Mouse (Mus musculus) cerebellum, postnatal 4 days (tissue): Measurements from ENCODE around the gene Tnni3k.

Source experiments
- DNase-seq, 2 experiments: peaks; one replicate each; pipeline ENCODE4 v3.0.0; 2022; ENCODE audit warnings: low spot score in 2 of 2, mixed read lengths in 1 of 2

Gene Tnni3k

GRCm38 (mm10) chr3:155055231-155055916 lies at the start of gene Tnni3k:
Gene Tnni3k (minus strand): TSS chr3:155055407.
- DNase-seq, result no peak

GRCm38 (mm10) chr3:155099266-155099665 lies 44.1 kb upstream of the Tnni3k start:
- DNase-seq, result no peak

GRCm38 (mm10) chr3:155093116-155093956 lies 38.1 kb upstream of the Tnni3k start, which contains the start of the genes Fpgt and Lrriq3:
Gene Fpgt (minus strand): TSS chr3:155093403.
Gene Lrriq3 (plus strand): TSS chr3:155093434.
- peak; percentile 76 to 89 for DNase-seq

DNA sequence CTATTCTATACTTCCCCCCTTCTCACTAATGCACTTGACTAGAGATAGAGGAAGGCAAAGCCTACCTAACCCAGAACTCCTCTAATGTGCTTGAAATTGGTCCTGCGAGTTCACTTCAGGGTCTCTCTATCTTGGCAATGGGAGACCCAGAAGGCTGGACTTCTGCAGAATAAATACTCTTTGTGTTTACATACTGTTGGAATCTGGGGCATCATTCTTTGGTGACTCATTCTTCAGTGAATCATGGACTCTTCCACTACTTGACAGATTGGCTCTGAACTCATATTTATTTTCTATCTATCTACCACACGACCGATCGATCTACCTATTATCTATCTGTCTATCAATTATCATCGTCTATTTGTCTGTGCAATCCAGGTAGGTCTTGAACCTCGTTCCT lies 36.9 kb upstream of the Tnni3k start:
- no peak for DNase-seq

DNA sequence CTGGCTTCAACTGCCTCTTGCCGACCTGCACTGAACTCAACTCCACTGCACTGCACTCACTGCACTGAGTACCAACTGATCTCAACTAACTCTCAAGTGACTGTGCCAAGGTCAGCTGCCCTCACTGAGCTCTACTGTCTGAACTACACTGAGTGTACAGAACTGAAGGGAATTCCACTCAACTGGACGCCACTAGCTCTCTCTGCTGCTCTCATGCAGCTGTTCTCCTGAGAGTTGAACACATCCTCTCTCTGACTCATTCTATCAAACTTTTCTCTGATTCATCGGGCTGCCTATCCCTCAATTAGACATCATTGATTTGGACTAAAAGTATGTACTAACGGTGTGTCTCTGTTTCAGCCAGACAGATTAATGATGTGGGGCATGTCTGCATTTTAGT lies 22.7 kb upstream of the Tnni3k start:
- DNase-seq, result no peak

DNA sequence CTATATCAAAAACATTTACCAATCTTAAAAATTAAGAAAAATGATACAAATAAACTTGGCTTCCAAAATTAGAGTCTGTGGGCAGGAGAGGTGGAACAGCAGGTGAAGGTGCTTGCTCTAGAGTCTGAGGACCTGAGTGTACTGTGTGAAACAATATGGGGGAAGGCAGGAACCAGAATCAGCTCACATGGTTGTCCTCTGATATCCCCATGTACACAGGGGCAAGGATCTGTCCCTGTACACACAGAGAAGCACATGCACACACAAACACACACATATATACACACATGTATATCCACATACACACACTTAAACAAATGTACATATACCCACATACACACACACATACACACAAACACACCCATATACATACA lies 4.2 kb upstream of the Tnni3k start:
- DNase-seq, result no peak

GRCm38 (mm10) chr3:155058800-155059448 lies 3.7 kb upstream of the Tnni3k start:
- DNase-seq, result no peak

DNA sequence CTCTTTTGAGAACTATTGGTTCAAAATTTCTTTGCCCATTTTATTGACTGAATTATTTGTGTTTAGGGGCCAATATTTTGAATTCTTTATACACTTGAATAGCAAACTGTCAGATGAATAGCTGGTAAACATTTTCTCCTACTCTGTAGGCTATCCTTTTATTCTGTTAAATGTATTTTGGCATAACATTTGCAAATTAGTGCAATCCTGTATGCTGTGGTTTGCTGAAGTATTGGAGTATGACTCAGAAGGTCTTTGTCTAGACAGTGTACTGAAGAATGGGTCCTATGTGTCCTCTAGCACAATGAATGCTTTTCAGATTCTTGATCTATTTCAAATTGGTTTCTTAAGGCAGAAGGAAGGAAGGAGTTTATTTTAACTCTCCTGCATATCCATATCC lies 2.4 kb upstream of the Tnni3k start:
- no peak for DNase-seq

- DNase-seq, result no peak
Observed at GRCm38 (mm10) chr3:155056606-155057005, 1.4 kb upstream of the Tnni3k start.

DNA sequence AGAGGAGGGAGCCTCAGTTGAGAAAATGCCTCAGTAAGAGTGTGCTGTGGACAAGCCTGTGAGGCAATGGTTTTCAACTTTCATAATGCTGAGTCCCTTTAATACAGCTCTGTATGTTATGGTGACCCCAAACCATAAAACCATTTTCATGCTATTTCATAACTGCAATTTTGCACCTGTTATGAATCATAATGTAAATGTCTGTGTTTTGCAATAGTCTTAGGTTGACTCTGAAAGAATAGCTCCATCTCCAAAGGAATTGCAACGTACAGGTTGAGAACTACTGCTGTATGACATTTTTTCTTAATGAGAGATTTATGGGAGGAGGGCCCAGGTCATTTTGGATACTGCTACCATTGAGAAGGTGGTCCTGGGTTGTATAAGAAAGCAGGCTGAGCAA lies 2.0 kb downstream of the Tnni3k start:
- no peak for DNase-seq

- DNase-seq, result no peak
Observed at GRCm38 (mm10) chr3:155052021-155052420, 3.2 kb downstream of the Tnni3k start.

- DNase-seq, result no peak
Observed at GRCm38 (mm10) chr3:155039012-155039836, 16.0 kb downstream of the Tnni3k start.

- no peak for DNase-seq
Observed at GRCm38 (mm10) chr3:155034323-155034722, 20.9 kb downstream of the Tnni3k start.

DNA sequence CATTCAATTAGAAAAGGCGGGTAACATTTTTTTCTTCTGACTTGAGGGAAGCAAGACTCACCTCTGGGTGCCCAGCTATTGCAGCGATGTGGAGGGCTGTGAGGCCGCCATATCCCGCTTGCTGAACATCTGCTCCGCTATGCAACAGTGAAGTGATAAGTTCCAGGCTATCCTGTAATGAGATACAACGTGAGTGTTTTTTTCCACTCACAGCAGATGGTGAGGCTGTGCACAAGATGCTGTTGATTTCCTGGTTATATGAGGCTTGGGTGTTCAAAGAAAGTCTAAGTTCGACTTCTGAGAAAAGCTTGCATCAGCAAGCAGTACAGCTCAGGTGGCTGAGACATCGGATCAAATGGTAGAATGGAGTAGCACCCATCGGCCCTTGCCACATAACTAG lies 25.0 kb downstream of the Tnni3k start:
- DNase-seq, result no peak

DNA sequence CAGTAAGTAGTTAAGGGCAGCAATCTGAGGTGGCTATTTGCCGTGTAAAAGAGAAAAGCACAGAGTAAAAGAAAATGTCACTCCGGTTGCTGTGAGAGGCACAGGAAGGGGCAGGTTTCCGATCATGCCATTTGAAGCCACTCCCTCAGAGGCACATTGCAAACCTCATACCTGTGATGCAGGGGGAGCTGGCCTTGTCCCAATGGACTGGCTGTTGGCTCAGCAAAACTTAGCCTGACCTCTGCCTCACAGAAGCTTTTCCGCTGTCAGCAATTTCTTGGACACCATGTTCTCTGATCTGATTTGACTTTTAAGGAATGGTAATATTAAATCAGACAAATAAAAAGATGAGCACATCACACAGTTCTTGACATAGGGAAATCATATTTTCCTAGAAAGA lies 52.4 kb downstream of the Tnni3k start:
- DNase-seq, result no peak

- no peak for DNase-seq
Observed at GRCm38 (mm10) chr3:155001056-155001455, 54.2 kb downstream of the Tnni3k start.

DNA sequence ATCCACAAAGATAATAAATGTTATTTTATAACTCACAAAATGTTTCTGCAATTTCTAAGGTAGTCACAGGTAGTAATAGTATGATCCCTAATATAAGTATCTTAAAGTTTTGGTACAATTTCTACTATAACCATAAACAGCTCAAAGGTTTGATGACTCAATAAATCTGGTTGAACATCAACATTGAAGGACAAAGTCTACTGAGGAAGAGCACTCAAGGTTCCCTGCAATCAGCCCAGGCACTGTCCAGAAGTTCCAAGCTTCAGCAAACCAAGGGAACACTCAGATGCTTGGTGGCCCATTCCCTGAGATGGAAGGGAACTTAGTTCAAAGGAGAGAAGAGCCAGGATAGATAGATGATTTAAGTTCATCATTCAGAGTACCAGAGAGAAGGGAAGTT lies 62.5 kb downstream of the Tnni3k start:
- no peak for DNase-seq

GRCm38 (mm10) chr3:154979101-154979500 lies 76.1 kb downstream of the Tnni3k start:
- no peak for DNase-seq

GRCm38 (mm10) chr3:154971626-154972025 lies 83.6 kb downstream of the Tnni3k start:
- no peak for DNase-seq

GRCm38 (mm10) chr3:154970981-154971380 lies 84.2 kb downstream of the Tnni3k start:
- DNase-seq, result no peak

DNA sequence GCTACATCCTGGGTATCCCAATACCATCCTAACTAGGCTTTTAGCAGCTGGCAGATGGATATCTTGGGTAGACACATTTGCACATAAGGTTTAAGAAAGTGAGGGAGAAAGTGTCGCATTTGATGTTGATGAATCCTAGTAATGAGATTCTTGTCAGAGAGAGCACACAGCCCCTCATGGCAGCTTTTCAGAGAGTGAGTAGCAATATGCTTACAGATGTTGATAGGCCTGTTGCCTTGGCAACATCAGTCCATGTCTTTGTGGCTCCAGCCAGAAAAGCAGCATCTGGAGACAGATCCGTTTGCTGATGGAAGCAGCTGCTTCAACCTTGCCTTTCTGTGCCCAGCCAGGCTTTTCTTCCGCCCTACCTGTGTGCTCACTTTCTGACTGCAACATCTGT lies 93.9 kb downstream of the Tnni3k start:
- no peak for DNase-seq

DNA sequence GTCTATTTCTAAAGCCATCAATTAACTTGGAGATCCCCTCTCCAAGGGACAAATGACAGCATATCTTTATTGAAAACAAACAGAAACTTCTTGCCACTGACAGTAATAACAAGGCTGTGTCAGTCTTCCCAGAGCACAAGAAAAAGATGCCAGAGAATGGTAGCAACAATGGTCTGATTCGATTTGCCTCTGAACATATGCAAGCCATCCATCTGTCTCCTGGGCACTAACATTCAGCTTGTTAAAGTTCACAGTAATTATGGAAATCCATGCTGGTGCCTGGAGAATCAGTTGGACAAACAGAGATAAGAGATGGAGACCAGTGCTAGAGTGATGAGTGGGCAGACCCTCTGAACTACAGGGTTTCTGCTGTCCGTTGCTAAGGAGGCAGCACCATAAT lies 102.1 kb downstream of the Tnni3k start:
- no peak for DNase-seq
